Mouse (Mus musculus): ENCODE results near the gene Tnfrsf18. TPM values are rescaled to one million over a fixed set of nuclear protein-coding genes. Genes with fewer than 3 reads are reported as not detected.
A peak's percentile ranks its signal among the peaks of the same experiment; 100 is the strongest.

Tnfrsf18 gene
- polyA plus RNA-seq (2015; fragmentation: Nextera tagmentation; extraction: Ambion mirVana), result 2.3 and 2.9 TPM in 2 replicates

DNA sequence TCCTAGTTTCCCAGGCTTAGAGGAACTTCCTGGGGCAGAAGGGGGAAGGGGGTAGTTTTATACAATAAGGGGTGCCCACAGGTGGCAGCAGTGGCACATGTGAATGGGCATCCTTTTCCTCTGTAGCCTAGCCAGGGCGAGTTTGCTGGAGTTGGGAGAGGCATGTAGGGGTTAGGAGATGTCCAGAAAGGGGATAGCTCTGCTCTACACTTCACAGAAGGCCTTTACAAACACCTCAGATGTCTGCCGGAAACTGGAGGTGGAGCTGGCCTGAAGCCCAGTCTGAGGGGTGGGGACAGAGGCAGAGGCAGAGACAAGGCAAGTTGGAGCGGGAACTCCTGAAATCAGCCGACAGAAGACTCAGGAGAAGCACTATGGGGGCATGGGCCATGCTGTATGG lies at the start of gene Tnfrsf18:
Gene Tnfrsf18 (plus strand): TSS at position 152 of the 400 bp plus-strand sequence.
- Histone ChIP-seq H3K27me3 (no peaks in the 10 kb centered on the region), H3K4me1 (replicated peaks) (peaks cover 11% of the 10 kb centered on the region), H3K4me2 (no peak within 1 kb of the TSS), H3K27ac (no peak within 1 kb of the TSS), H3K9ac (no peak within 1 kb of the TSS), H3K9me3 (no peaks in the 10 kb centered on the region), H3K36me3 (peaks cover 46% of the 10 kb centered on the region), H3K4me3 (no peak within 1 kb of the TSS)
- 66% methylated on average over 4 of the region's 4 CpGs for WGBS
- ATAC-seq (ENCODE audit: low FRiP score), result no peak

DNA sequence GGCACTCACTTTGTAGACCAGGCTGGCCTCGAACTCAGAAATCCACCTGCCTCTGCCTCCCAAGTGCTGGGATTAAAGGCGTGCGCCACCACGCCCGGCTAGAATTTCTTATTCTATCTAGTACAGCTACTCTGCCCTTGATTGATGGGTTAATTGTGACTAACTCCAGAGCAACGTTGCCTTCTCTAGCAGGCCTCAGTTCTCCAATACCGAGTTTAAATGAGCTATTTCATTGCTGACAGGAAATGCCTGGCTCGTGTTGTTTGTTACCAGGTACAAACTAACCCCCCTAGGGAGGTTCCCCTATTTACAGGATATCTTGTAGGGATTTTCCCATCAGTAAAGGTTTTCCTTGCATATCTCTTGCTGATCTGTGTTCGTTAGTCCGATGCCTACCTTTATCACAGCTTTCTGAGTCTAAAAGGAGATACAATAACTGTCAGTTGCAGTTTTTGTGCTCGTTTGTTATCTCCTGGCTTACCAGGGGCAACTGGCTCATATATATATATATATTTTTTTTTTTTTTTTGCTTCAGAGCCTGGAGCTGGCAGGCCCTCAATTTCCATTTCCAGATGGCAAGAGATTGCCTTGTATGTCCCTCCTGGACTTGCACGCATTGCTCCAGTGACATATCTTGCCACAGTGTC lies 44.4 kb upstream of the Tnfrsf18 start:
- Histone ChIP-seq H3K36me3 (no peaks in the 10 kb centered on the region), H3K4me2 (no peak overlapping the region), H3K4me3 (no peak overlapping the region), H3K27me3 (no peaks in the 10 kb centered on the region; the same call in 1 of the 2 replicates), H3K4me1 (replicated peaks) (peaks cover 4% of the 10 kb centered on the region; the same call in 1 of the 2 replicates), H3K9me3 (0 out of 2 replicates have a peak, but pooled peaks cover 3% of the 10 kb centered on the region), H3K27ac (no peak overlapping the region), H3K9ac (no peak overlapping the region)
- 82% methylated on average over 12 of the region's 12 CpGs for WGBS
- no peak for ATAC-seq (ENCODE audit: low FRiP score)

DNA sequence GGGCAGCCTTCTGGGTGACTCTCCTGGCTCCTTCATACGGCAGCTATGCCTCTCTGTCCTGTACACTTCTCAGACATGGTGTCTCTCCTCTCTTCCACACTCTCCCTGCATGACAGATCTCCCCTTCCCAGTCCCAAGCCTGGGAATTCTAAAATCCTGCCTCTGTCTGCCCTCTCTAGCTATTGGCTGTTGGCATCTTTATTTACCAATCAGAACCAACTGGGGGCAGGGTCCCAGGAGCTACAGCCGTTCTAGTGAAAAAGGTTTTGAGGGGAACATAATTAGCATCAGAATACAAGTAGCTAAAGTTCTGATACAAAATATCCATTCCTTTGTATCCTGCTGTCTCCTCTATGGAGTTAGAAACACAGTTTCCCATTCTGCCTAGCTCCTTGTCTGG lies 42.2 kb upstream of the Tnfrsf18 start:
- Histone ChIP-seq H3K4me2 (no peak overlapping the region), H3K27me3 (no peaks in the 10 kb centered on the region; the same call in 1 of the 2 replicates), H3K4me1 (replicated peaks) (peaks cover 4% of the 10 kb centered on the region; the same call in 1 of the 2 replicates), H3K9me3 (no peaks in the 10 kb centered on the region), H3K36me3 (no peaks in the 10 kb centered on the region), H3K9ac (no peak overlapping the region), H3K4me3 (no peak overlapping the region), H3K27ac (no peak overlapping the region)
- no peak for ATAC-seq (ENCODE audit: low FRiP score)
- 18% methylated on average over 2 of the region's 2 CpGs for WGBS

DNA sequence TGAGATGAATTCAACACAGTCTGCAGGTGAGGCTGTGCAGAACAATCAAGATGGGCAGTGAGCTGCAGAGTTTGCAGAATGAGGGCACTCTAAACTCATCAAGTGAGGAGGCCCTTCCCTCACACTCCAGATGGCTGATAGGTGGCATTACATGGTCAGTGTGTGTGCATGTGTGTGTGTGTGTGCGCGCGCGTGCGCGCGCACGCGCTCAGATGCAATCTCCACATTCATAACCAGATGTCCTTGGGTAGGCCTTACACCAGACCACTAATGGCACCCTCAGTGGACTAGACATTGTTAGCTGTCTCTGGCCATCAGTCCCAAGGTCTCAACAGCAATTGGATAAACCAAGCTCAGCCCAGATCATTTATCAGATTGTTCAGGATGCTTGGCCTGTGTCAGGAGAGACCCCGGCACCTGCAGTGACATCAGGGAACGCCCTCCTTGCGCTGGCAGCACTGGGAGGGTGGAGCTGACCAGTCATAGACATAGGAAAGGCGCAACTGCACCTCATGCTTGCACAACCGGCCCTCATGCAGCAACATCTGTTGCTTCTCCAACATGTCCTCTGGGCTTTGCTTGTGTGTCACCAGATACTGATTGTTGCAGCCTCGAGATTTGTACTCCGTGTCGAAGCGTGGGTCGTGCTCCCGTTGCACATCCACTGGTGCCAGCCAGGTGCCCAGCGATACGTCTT lies 34.6 kb upstream of the Tnfrsf18 start:
- peaks cover 6% of the 10 kb centered on the region for H3K36me3 ChIP-seq
- peak overlapping the region; percentile 92 for H3K27ac ChIP-seq
- H3K4me3 ChIP-seq, result peak overlapping the region; percentile 84
- H3K27me3 ChIP-seq, result no peaks in the 10 kb centered on the region
- ATAC-seq (ENCODE audit: low FRiP score), result peak; percentile 7; the same call in 1 of the 2 replicates
- H3K4me2 ChIP-seq, result peak overlapping the region; percentile 99
- peaks cover 40% of the 10 kb centered on the region for H3K4me1 ChIP-seq (replicated peaks)
- WGBS, result 89% methylated on average over 22 of the region's 22 CpGs
- peak overlapping the region; percentile 78 for H3K9ac ChIP-seq
- no peaks in the 10 kb centered on the region for H3K9me3 ChIP-seq

- Histone ChIP-seq H3K9ac (peak overlapping the region; percentile 78), H3K4me1 (replicated peaks) (peaks cover 40% of the 10 kb centered on the region), H3K4me3 (peak overlapping the region; percentile 84), H3K27me3 (no peaks in the 10 kb centered on the region), H3K4me2 (peak overlapping the region; percentile 99), H3K36me3 (peaks cover 11% of the 10 kb centered on the region), H3K9me3 (no peaks in the 10 kb centered on the region), H3K27ac (peak overlapping the region; percentile 92)
- 28% methylated on average over 37 of the region's 37 CpGs for WGBS
- peak; percentile 37; the same call in 1 of the 2 replicates for ATAC-seq (ENCODE audit: low FRiP score)
Observed at GRCm38 (mm10) chr4:155991908-155992230, 34.1 kb upstream of the Tnfrsf18 start.

DNA sequence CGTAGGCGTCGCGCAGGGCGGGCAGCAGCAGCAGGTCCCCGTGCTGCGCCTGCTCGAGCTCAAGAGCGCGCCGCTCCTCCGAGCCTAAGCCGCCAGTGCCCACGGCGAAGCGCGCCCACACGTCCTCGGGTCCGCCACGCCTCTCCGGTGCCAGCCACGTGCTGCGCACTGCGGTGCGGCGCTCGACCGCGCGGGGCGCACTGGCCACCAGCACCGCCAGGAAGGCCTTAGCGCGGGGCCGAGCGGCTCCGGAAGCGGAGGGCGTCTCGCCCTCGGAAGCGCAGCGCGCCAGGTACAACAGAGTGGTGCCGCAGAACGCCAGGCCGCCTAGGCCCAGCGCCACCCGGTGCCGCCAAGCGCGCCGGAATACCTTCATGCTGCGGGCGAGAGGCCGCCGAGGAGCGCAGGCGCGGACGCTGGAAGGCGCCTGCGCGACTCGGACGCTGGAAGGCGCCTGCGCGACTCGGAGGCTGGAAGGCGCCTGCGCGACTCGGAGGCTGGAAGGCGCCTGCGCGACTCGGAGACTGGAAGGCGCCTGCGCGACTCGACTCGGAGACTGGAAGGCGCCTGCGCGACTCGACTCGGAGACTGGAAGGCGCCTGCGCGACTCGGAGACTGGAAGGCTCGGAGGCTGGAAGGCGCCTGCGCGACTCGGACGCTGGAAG lies 33.6 kb upstream of the Tnfrsf18 start, which contains the start of the genes B3galt6 and Sdf4:
Gene B3galt6 (minus strand): TSS at position 409 of the 665 bp plus-strand sequence.
Gene Sdf4 (plus strand): TSS at position 632 of the 665 bp plus-strand sequence.
- H3K9ac ChIP-seq, result peak within 1 kb of the TSS; percentile 89
- ATAC-seq (ENCODE audit: low FRiP score), result peak; percentile 87
- H3K9me3 ChIP-seq, result no peaks in the 10 kb centered on the region
- H3K4me2 ChIP-seq, result peak within 1 kb of the TSS; percentile 99
- H3K4me3 ChIP-seq, result peak within 1 kb of the TSS; percentile 84
- peak within 1 kb of the TSS; percentile 95 for H3K27ac ChIP-seq
- WGBS, result under 1% methylated on average over 96 of the region's 99 CpGs
- H3K36me3 ChIP-seq, result peaks cover 16% of the 10 kb centered on the region
- no peaks in the 10 kb centered on the region for H3K27me3 ChIP-seq
- peaks cover 40% of the 10 kb centered on the region for H3K4me1 ChIP-seq (replicated peaks)

DNA sequence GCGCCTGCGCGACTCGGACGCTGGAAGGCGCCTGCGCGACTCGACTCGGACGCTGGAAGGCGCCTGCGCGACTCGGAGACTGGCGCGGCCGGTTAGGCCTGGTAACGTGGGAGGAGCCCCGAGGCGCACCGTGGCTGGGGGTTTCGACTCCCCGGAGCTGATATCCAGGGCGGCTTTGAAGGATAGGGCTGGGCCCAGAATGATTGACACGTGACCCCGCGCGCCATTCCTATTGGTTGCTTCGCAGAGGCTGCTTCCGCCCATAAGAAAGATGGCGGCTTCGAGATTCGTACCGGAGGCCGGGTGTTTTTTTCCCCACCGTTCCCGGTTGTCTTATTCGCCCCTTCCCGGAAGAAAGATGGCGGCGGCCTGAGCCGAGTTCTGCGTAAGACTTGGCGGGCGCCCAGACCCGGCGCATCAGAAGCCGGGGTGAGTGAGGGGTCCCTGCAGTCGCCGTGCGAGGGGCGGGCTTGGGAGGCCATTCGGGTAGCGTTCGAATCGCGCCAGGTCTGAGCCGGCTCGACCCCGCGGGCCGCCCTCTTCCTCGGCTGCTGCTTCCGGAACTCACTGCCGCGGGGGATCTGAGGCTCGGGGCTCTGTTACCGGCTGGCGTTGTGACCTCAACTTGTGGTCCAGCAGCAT lies 32.9 kb upstream of the Tnfrsf18 start:
- Histone ChIP-seq H3K9me3 (no peaks in the 10 kb centered on the region), H3K4me2 (peak overlapping the region; percentile 87), H3K36me3 (peaks cover 22% of the 10 kb centered on the region), H3K27me3 (no peaks in the 10 kb centered on the region), H3K4me1 (replicated peaks) (peaks cover 40% of the 10 kb centered on the region), H3K27ac (peak overlapping the region; percentile 95), H3K9ac (peak overlapping the region; percentile 89), H3K4me3 (peak overlapping the region; percentile 84)
- WGBS, result under 1% methylated on average over 70 of the region's 70 CpGs
- ATAC-seq (ENCODE audit: low FRiP score), result peak; percentile 82

DNA sequence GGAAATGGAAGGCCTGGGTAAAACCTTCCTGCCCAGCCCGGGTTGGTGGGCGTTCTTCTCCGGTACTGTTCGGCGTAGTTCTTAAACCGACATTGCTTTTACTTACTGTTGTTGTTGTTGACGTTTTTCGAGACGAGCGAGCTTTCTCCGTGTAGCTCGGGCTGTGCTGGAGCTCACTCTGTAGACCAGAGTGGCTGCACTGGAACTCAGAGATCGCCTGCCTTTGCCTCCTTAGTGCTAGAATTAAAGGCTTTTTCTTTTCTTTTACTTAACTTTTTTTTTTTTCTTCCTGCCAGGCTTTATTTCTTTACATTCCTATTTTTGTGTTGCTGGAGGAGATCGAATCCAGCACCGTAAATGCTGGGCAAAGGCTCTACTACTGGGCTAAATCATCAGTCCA lies 32.4 kb upstream of the Tnfrsf18 start:
- Histone ChIP-seq H3K4me2 (peak overlapping the region; percentile 87), H3K9ac (peak overlapping the region; percentile 89), H3K27ac (peak overlapping the region; percentile 95), H3K36me3 (peaks cover 28% of the 10 kb centered on the region), H3K9me3 (no peaks in the 10 kb centered on the region), H3K4me1 (replicated peaks) (peaks cover 40% of the 10 kb centered on the region), H3K27me3 (no peaks in the 10 kb centered on the region), H3K4me3 (peak overlapping the region; percentile 84)
- no peak for ATAC-seq (ENCODE audit: low FRiP score)
- WGBS, result 7% methylated on average over 15 of the region's 15 CpGs

DNA sequence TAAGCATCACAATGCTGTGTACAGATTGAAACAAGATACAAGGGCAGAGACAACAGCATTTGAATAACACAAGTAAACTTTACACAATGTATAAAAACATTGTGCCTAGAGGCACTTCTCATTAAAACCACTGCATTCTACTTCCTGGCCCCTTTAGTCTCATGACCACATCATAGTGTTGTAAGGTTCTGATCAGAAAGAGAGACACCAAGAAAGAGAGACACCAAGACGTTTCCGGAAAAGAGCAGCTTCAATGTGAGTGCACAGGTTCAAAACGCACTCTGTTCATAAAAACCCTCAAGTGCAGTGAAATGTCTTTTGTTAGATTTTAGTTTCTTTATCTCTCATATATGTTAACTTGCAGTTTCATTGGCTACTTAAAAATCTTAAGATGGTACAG lies 21.9 kb upstream of the Tnfrsf18 start:
- Histone ChIP-seq H3K9ac (no peak overlapping the region), H3K4me3 (no peak overlapping the region), H3K27ac (no peak overlapping the region), H3K4me2 (no peak overlapping the region), H3K4me1 (replicated peaks) (no peaks in the 10 kb centered on the region), H3K27me3 (no peaks in the 10 kb centered on the region), H3K9me3 (no peaks in the 10 kb centered on the region), H3K36me3 (peaks cover 93% of the 10 kb centered on the region)
- ATAC-seq (ENCODE audit: low FRiP score), result no peak
- WGBS, result 91% methylated on average over 3 of the region's 3 CpGs

DNA sequence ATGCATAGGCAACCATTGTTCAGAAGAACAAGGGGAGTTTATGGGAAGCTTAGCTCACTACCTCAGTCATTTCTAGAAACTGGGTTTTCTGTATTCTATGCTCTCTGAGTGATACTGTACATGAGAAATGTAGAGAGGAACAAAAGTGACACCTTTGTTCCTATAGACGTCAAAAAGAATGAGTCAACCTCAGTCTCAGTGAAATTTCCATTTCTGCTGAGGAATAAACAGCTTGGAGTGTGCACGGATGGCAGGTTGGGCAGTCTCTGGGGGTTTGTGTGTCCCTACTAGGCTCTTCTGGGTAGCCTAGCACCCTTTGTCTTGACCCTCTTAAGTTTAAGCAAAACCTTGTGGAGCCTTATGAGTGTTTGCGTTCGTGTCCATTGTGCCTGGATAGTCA lies 17.6 kb upstream of the Tnfrsf18 start:
- Histone ChIP-seq H3K9ac (no peak overlapping the region), H3K4me1 (replicated peaks) (no peaks in the 10 kb centered on the region), H3K9me3 (no peaks in the 10 kb centered on the region), H3K27ac (no peak overlapping the region), H3K27me3 (no peaks in the 10 kb centered on the region), H3K36me3 (peaks cover 94% of the 10 kb centered on the region), H3K4me2 (no peak overlapping the region), H3K4me3 (no peak overlapping the region)
- 96% methylated on average over 4 of the region's 4 CpGs for WGBS
- ATAC-seq (ENCODE audit: low FRiP score), result no peak

DNA sequence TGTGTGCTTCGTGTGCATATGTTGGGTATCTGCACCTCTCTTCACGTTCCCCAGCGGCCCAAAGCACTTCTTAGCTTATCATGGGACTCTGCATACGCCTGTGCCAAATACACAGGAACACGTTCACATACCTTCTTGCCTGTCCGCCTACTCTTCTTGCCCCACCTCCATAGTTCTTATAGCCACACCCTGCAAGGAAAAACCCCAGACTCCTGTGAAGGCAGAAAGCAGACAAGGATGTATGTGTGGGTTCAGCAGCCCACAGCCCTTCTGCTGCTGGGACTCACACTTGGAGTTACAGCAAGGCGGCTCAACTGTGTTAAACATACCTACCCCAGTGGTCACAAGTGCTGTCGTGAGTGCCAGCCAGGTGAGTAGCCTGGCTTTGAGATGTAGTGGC lies 12.3 kb upstream of the Tnfrsf18 start, which contains the start of gene Tnfrsf4:
Gene Tnfrsf4 (plus strand): TSS at position 207 of the 400 bp plus-strand sequence.
- no peaks in the 10 kb centered on the region for H3K27me3 ChIP-seq
- H3K4me2 ChIP-seq, result no peak within 1 kb of the TSS
- H3K4me1 ChIP-seq (replicated peaks), result no peaks in the 10 kb centered on the region
- no peaks in the 10 kb centered on the region for H3K9me3 ChIP-seq
- no peak within 1 kb of the TSS for H3K9ac ChIP-seq
- WGBS, result 87% methylated on average over 8 of the region's 8 CpGs
- H3K27ac ChIP-seq, result no peak within 1 kb of the TSS
- no peak within 1 kb of the TSS for H3K4me3 ChIP-seq
- no peak for ATAC-seq (ENCODE audit: low FRiP score)
- peaks cover 76% of the 10 kb centered on the region for H3K36me3 ChIP-seq

DNA sequence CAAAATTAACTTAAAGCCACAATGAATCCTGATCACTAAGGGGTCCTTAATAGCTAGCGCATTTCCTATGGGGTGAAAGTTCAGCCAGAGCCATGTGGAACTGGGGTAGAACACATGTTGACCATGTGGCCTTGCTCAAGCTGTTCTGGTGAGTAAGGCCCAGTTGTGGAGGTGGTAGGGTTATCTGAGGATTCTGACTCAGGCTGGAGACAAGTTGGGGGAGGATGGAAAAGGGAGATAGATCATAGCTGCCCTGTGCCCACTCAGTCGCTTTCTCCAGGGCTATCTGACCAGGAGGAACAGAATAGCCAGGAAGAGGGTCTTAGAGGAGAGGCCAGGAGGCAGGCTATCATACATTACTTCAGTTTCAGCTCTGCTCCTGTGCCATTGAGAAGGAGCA lies 11.5 kb upstream of the Tnfrsf18 start:
- Histone ChIP-seq H3K36me3 (peaks cover 70% of the 10 kb centered on the region), H3K9me3 (no peaks in the 10 kb centered on the region), H3K4me3 (no peak overlapping the region), H3K27ac (no peak overlapping the region), H3K4me2 (no peak overlapping the region), H3K9ac (no peak overlapping the region), H3K4me1 (replicated peaks) (no peaks in the 10 kb centered on the region), H3K27me3 (no peaks in the 10 kb centered on the region)
- WGBS, result 94% methylated on average over 2 of the region's 2 CpGs
- ATAC-seq (ENCODE audit: low FRiP score), result no peak
